Mouse (Mus musculus) induced T-regulatory cell, adult 2 months (primary cell): ENCODE data around the gene Kank4.

Source experiments
- DNase-seq: peaks from one replicate; pipeline ENCODE4 v3.0.0-alpha.2; 2012; ENCODE audit warnings: low read depth

The Kank4 gene

DNA sequence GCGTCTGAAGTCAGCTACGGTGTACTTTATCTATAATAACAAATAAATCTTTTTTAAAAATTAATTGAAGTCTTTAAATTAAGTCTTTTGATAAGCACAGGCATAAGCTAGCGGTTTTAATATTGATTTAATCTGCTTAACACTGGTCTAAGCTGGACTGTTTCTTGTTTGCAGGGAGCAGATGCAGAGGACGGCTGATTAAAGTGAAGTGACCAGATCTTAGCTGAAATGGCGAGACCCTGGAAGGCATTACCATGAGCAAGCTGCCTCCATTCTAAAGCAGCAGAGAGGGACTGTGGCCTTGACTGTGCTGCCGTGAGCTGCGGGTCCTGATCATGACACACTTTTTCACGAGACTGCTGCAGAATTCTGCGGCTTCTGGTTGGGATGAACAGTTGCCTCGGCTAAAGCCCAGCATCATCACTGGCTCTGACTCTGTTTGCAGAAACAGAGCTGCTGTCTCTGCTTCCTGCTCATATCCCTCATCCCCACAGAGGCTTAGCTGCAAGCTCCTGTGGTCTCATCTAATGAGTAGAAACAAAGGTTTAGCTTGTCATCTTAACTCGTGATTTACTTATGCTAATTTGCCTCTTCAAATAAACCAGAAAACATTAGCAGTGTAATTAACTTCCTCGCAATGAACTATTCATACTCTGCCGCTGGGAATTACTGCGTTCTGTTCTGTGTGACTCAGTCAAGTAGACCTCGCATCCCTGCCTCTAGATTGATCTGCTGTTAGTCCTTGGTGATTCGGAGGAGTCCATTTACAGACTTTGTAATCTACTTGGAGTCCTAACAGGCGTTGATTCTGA is 99.4 kb downstream of the Kank4 start:
- DNase-seq = no peak

DNA sequence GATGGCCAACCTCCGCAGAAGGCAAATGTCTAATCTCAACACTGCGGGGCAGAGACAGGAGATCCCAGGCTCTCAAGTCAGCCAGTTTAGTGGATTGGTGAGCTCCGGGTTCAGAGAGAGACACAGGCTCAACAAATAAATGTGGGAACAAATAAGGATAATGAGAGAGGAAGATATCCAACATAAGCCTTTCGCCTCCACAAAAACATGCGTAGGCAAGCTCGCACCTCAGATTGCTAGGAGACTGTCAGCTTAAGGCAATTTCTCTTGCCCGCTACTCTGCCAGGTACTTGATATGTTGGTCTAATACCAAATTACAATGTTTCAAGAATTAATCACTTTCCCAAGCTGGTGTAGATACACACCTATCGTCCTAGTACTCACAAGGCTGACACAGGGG is 106.4 kb downstream of the Kank4 start:
- no peak for DNase-seq
